Mouse (Mus musculus) activated CD4-positive, CD25-positive, alpha-beta regulatory T cell, adult 4 months (primary cell): ENCODE measurements around the gene 9930104L06Rik. TPM values are rescaled to one million over a fixed set of nuclear protein-coding genes. Genes with fewer than 3 reads are reported as not detected.

Source experiments
- polyA plus RNA-seq, 2 experiments: library from polyadenylated mRNA; unstranded; fragments of 100-300 nt; shearing (Covaris generic); gene quantifications; one replicate each; pipeline ENCODE4 v1.2.1; 2017

Gene 9930104L06Rik
- polyA plus RNA-seq, 2 experiments from 2014 or later, result 6.9 to 8.9 TPM

Other genes starting within 250 kb of the 9930104L06Rik start
- 10 to 100 TPM; 80.9 to 85.9 TPM for gene Utp11, start 243.4 kb upstream of the 9930104L06Rik start, polyA plus RNA-seq
- 10 to 100 TPM in 1 of 2 experiments, 1 to 10 TPM in 1; 7.2 to 14.7 TPM for gene Fhl3, start 236.3 kb upstream of the 9930104L06Rik start, polyA plus RNA-seq
- gene Sf3a3, start 222.3 kb upstream of the 9930104L06Rik start, polyA plus RNA-seq, result 100 to 1,000 TPM; 108 to 125 TPM
- gene Inpp5b, start 195.2 kb upstream of the 9930104L06Rik start, polyA plus RNA-seq, result 10 to 100 TPM; 80.2 to 94.1 TPM
- gene Mtf1, start 134.9 kb upstream of the 9930104L06Rik start, polyA plus RNA-seq, result 10 to 100 TPM; 14.2 to 18.5 TPM
- gene Yrdc, start 86.4 kb upstream of the 9930104L06Rik start, polyA plus RNA-seq, result 1 to 10 TPM; 4.4 to 6.2 TPM
- 1 to 10 TPM; 3.9 to 8.0 TPM for gene 1110065P20Rik, start 85.9 kb upstream of the 9930104L06Rik start, polyA plus RNA-seq
- under 1 TPM; 0.17 to 0.20 TPM for gene Maneal, start 74.9 kb upstream of the 9930104L06Rik start, polyA plus RNA-seq
- gene Epha10, start 56.1 kb upstream of the 9930104L06Rik start, polyA plus RNA-seq, result under 1 TPM in 1 of 2 experiments, not detected in 1; 0.30 TPM
- 10 to 100 TPM; 43.8 to 61.4 TPM for gene Cdca8, start 2.3 kb downstream of the 9930104L06Rik start, polyA plus RNA-seq
- not detected for gene Rspo1, start 49.4 kb downstream of the 9930104L06Rik start, polyA plus RNA-seq
- 10 to 100 TPM; 60.7 to 68.3 TPM for gene Gnl2, start 79.5 kb downstream of the 9930104L06Rik start, polyA plus RNA-seq
- not detected for gene Dnali1, start 128.7 kb downstream of the 9930104L06Rik start, polyA plus RNA-seq
- gene Snip1, start 129.6 kb downstream of the 9930104L06Rik start, polyA plus RNA-seq, result 10 to 100 TPM in 1 of 2 experiments, 1 to 10 TPM in 1; 8.2 to 10.6 TPM
- 10 to 100 TPM; 62.6 to 68.1 TPM for gene Meaf6, start 148.1 kb downstream of the 9930104L06Rik start, polyA plus RNA-seq
- gene Zc3h12a, start 190.8 kb downstream of the 9930104L06Rik start, polyA plus RNA-seq, result 1 to 10 TPM; 5.0 to 5.9 TPM